Mouse (Mus musculus): Measurements from ENCODE around the gene Anxa4.

Gene Anxa4

DNA sequence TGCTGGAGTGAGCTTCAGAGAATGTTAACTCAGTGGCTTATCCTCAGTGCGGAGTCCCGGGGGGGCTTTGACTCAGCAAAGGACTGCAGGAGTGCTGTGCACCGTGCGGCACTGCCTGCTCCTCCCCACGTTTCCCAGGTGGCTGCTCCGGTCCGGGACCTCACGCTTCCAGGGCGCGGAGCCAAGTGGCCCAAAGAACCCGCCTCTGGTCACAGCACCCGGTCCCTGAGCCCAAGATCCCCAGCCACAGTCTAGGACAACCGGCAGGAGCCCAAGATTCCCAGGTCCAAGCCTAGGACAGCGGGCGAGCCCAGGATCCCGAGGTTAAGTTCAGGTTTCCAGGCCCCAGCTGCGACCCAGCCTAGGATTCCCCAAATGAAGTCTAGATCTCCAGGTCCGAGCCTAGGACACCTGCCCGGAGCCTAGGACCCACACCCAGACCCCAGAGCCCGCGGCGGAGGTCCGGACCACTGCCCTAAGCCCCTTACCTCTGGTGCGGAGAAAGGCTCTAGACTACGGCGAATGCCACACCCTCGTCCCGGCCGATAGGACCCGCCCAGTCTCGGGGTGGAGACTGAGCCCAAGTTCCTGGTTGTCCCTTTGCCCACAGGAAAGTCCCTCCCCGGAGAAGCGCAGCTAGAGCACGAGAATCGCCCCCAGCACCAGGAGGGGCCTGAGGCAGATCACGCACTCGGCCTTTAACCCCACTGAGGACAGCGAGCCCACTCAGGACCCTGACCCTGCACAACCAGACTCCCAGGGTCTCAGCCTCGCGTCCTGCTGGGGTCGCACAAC lies at the start of gene Anxa4:
Gene Anxa4 (minus strand): TSS at position 564 of the 795 bp plus-strand sequence.
- DNase-seq (ENCODE audit: low read depth), result no peak

- DNase-seq (ENCODE audit: low read depth), result no peak
Observed at GRCm38 (mm10) chr6:86841949-86842348, 48.6 kb upstream of the Anxa4 start.

GRCm38 (mm10) chr6:86839089-86839488 lies 45.7 kb upstream of the Anxa4 start:
- DNase-seq (ENCODE audit: low read depth), result no peak

GRCm38 (mm10) chr6:86832802-86833502 lies 39.6 kb upstream of the Anxa4 start:
- DNase-seq (ENCODE audit: low read depth), result no peak

DNA sequence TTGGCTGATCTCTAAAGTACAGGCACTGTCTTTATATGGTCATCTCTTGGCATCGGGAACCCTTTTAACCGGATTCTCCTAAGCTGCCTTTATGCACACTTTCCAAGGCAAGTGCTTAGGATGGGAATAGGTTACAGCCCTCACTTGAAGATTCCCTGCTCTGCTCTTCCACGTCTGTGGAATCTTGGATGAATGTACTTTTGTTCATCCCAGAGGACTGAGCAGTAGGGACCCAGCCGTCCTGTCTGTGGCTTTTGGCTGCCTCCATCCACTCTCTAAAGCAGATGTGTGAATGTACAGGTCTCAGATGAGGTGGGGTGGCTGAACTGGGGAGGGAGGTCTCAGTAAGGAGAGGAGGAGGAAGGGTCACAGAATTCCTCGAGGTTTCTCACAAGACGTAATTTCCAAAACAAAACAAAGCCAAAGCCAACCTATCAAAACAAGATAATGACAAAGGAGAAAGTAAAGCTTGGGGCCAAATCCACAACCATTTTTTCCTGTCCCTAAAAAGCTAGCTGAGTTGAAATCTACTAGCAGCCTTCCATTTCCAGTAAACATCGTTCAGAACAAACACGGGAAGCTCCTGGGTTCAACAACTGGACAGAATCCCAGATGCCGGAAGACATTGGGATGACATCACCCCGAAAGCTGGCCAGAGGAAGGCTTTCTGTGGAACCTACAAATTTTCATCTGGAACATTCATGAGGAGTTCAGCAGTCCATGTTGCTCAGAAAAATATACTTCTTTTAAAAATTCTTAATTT lies 37.5 kb upstream of the Anxa4 start:
- DNase-seq (ENCODE audit: low read depth), result no peak

DNA sequence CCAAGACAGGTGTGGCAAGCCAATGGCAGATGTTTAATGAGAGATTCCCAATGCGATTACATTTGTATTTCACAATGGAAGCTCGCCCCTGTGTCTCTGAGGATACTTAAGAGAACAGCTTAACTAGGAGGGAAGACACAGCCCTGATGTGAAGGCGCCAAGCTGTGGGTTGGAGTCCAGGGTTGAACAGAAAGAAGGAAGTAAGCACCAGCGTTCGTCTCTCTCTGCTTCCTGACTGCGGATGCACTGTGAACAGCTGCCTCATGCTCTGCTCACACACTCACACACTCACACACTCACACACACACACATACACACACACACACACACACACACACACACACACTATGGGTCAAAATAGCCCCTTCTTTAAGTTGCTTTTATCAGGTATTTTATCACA lies 36.4 kb upstream of the Anxa4 start:
- DNase-seq (ENCODE audit: low read depth), result no peak

- no peak for DNase-seq (ENCODE audit: low read depth)
Observed at GRCm38 (mm10) chr6:86827432-86827831, 34.0 kb upstream of the Anxa4 start.

DNA sequence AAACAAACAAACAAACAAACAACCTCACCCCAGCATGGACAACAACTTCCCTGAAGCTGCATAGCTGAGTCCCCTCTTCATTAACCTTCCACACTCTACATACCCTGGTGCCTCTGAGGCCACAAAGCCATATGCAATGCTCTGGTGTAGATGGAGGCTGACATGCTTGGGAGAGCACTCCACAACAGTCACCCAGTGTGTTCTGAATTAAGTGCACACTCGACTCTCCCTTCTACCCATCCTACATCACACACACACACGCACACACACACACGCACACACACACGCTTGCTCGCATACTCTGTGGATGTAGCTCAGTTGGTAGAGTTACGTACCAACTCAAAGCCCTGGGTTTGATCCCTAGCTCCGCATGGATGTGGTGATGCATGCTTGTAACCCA lies 31.0 kb upstream of the Anxa4 start:
- no peak for DNase-seq (ENCODE audit: low read depth)

DNA sequence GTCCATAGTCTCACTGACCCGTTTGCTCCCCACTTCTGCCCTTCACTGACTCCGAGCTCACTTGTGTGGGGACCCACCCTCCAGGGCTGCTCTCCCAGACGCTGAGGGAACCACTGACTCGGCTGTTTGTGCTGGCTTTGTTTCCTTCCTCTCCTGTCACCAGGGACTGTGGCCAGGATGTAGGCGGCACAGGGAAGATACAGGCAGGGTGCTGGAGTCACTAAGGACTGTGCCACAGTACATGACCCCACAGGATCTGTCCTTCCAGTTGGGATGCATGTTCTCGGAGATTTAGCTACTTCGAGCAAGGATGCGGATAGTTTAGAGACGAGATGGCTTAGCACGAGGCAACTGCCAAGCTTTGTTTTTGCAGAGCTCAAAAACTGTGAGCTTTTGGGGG lies 30.4 kb upstream of the Anxa4 start:
- DNase-seq (ENCODE audit: low read depth), result no peak

DNA sequence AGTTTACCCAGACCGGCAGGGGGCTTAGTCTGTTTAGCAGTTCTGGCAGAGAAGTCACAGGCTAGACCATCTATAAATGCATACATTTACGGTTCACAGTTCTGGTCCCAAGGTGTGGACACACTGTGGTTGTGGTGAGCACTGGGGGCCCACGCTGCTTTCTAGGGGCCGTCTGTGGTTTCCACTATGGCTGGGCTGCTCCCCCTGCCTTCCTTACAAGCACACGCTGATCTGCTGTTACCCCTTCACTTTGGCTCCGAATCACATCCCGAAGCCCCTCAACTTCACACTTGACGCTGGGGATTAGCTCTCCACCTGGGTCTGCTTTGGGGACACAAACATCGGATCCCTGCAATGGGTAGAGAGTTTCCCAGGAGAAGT lies 29.7 kb upstream of the Anxa4 start:
- no peak for DNase-seq (ENCODE audit: low read depth)

GRCm38 (mm10) chr6:86822285-86823050 lies 29.1 kb upstream of the Anxa4 start:
- DNase-seq (ENCODE audit: low read depth), result no peak

DNA sequence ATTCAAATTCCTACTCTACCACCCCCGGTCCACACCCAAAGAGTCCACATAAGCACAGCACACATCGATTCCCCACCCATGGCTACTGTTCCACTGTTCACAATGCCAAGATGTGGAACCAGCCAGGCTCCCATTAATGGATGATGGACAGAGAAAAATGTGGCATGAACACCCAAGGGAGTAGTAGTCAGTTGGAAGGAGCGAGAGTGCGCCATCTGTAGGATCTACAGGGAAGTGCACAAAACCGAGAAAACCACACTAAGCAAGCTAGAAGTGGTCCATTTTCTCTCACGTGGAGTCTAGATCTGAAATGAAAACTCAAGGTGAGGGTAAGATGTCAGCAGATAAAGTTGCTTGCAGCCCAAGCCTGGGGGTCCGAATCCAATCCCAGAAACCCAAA lies 27.3 kb upstream of the Anxa4 start:
- DNase-seq (ENCODE audit: low read depth), result no peak

DNA sequence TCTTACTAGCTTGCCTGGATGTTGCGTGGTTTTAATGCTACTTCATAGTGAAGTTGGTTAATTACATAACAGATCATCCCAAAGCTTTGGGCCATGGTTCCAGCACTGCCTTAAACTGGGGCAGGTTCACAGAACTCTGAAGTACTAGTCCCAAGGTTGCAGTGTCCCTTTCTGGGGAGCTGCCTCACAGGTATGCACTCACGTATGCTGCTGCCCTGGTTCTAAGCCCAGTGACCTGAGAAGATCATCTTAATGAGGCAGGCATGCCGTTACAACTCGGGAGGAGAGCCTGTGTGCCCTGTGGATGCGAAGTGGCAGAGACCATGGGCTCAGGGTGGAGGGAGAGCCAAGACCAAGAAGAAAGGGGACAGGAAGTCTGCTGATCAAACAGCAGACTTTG lies 26.5 kb upstream of the Anxa4 start:
- no peak for DNase-seq (ENCODE audit: low read depth)

DNA sequence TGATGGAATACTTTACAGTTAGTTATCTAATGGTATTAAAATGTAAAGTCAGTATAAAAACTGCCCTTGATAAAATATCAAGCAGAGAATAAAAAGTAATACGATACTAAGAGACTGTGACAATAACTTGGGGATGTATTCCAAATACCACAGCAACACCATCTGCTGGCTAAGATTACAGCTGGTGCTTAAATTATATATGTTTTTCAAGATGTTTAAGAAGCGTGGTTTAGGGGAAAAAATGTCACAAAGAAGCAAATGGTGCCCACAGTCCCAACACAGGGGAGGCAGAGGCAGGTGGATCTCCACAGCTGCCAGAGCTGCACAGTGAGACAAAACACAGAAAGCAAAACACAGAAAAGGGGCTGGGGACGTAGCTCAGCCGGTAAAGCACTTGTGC lies 25.5 kb upstream of the Anxa4 start:
- DNase-seq (ENCODE audit: low read depth), result no peak

- DNase-seq (ENCODE audit: low read depth), result no peak
Observed at GRCm38 (mm10) chr6:86816586-86816985, 23.2 kb upstream of the Anxa4 start.

- DNase-seq (ENCODE audit: low read depth), result no peak
Observed at GRCm38 (mm10) chr6:86815436-86815835, 22.1 kb upstream of the Anxa4 start.

DNA sequence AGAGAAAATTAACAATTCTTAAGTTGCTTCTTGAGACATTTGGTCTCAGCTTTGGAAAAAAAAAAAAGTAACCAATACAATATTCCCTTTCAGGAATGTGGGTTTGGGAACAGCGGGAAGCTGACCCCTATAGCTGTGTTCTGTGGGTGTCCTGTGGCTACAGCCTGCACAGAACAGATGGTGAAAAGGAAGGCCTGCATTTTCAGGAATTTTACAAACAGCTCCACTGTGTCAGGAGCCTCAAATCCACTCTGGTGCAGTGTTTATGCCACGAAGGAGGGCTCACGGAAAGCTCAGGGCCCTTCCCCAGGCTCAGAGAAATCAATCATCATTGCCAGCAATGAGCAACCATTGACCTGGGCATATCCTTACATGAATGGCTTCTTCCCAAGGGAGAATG lies 21.5 kb upstream of the Anxa4 start:
- DNase-seq (ENCODE audit: low read depth), result no peak

DNA sequence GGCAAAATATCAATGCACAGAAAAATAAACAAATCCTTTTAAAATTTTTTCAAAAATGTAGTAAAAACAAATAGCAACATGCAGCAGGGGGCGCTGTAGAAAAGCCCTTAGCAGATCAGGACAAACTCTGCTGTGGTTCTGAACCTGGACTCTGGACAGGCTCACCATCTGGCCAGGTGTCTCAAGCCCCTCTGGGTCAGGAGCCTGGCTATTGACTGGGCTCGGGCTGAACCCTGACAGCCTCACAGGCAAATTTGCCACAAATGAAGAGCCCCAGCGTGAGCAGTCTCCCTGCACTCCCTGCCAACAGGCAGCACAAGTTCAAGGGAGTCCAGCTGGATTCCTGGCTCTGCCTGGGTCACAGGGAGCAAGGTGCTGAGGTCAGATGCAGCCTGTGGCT lies 20.0 kb upstream of the Anxa4 start:
- DNase-seq (ENCODE audit: low read depth), result no peak

GRCm38 (mm10) chr6:86812919-86813318 lies 19.5 kb upstream of the Anxa4 start:
- no peak for DNase-seq (ENCODE audit: low read depth)

- no peak for DNase-seq (ENCODE audit: low read depth)
Observed at GRCm38 (mm10) chr6:86806455-86807086, 13.2 kb upstream of the Anxa4 start.

GRCm38 (mm10) chr6:86804646-86805045 lies 11.3 kb upstream of the Anxa4 start:
- no peak for DNase-seq (ENCODE audit: low read depth)

DNA sequence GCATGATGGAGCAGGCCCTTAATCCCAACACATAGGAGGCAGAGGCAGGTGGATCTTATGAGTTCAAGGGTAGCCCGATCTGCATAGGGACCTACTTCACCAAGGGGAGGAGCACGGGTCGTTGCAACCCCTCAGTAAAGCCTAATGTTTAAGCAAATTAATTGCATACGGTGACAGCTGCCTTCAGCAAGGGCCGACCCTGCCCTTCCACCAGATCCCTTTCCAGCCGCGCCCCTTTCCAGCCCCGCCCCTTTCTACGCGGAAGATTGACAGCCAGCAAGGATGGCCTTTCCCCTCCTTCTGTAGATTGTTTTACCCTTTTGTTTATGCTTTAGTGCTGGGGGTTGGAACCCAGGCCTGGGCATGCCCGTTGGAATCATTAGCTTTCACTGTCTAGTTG lies 8.0 kb upstream of the Anxa4 start:
- no peak for DNase-seq (ENCODE audit: low read depth)
